Mouse (Mus musculus) liver, embryonic 15.5 days (tissue): ENCODE measurements around the gene Cpeb2. TPM values are rescaled to one million over a fixed set of nuclear protein-coding genes. Genes with fewer than 3 reads are reported as not detected.
A peak's percentile ranks its signal among the peaks of the same experiment; 100 is the strongest.

Experiments used
- ATAC-seq: fragments of 200-750 bp; cut with Nextera tagmentation; 2 replicates; pipeline ENCODE4 v1.8.0; 2017; ENCODE audit warnings: moderate number of reproducible peaks, mild to moderate bottlenecking, moderate library complexity; ENCODE audit not compliant: insufficient read depth
- H3K27ac ChIP-seq: fragments of 300-500 bp; sonication (generic); replicated peaks from 2 replicates; pipeline ENCODE4 v1.5.1; 2015; ENCODE audit warnings: mild to moderate bottlenecking, inconsistent platforms
- H3K27me3 ChIP-seq: fragments of 300-500 bp; sonication (generic); 2 replicates; pipeline ENCODE4 v1.6.1; 2015; ENCODE audit warnings: mild to moderate bottlenecking, inconsistent platforms
- H3K36me3 ChIP-seq: fragments of 300-500 bp; sonication (generic); replicated peaks from 2 replicates; pipeline ENCODE4 v1.6.1; 2015; ENCODE audit warnings: moderate library complexity, mild to moderate bottlenecking, inconsistent platforms
- H3K4me1 ChIP-seq: fragments of 300-500 bp; sonication (generic); replicated peaks from 2 replicates; pipeline ENCODE4 v1.6.1; 2015; ENCODE audit warnings: inconsistent platforms
- H3K4me2 ChIP-seq: fragments of 300-500 bp; sonication (generic); 2 replicates; pipeline ENCODE4 v1.6.1; 2015; ENCODE audit warnings: moderate library complexity, mild to moderate bottlenecking, inconsistent platforms
- H3K4me3 ChIP-seq: fragments of 300-500 bp; sonication (generic); replicated peaks from 2 replicates; pipeline ENCODE4 v1.5.1; 2015; ENCODE audit warnings: mild to moderate bottlenecking, inconsistent platforms
- H3K9ac ChIP-seq: fragments of 300-500 bp; sonication (generic); 2 replicates; pipeline ENCODE4 v1.6.1; 2015; ENCODE audit warnings: moderate library complexity, mild to moderate bottlenecking, inconsistent platforms
- H3K9me3 ChIP-seq: fragments of 300-500 bp; sonication (generic); replicated peaks from 2 replicates; pipeline ENCODE4 v1.6.1; 2016; ENCODE audit warnings: inconsistent platforms
- WGBS: fragments of 180-500 bp; shearing (Covaris S2); methylation state at CpG from one replicate; pipeline ENCODE4 v1.1.7; 2015; ENCODE audit warnings: mixed read lengths; ENCODE audit not compliant: insufficient replicate concordance; 5-methylcytosine and 5-hydroxymethylcytosine counted together
- polyA plus RNA-seq: library from polyadenylated mRNA; unstranded; fragments of >200 nt; fragmentation: Nextera tagmentation; extraction: Ambion mirVana; gene quantifications from 2 replicates; pipeline ENCODE4 v1.2.1, GENCODE M21; 2015

Cpeb2 gene
- polyA plus RNA-seq, result 1.0 and 1.2 TPM in 2 replicates

DNA sequence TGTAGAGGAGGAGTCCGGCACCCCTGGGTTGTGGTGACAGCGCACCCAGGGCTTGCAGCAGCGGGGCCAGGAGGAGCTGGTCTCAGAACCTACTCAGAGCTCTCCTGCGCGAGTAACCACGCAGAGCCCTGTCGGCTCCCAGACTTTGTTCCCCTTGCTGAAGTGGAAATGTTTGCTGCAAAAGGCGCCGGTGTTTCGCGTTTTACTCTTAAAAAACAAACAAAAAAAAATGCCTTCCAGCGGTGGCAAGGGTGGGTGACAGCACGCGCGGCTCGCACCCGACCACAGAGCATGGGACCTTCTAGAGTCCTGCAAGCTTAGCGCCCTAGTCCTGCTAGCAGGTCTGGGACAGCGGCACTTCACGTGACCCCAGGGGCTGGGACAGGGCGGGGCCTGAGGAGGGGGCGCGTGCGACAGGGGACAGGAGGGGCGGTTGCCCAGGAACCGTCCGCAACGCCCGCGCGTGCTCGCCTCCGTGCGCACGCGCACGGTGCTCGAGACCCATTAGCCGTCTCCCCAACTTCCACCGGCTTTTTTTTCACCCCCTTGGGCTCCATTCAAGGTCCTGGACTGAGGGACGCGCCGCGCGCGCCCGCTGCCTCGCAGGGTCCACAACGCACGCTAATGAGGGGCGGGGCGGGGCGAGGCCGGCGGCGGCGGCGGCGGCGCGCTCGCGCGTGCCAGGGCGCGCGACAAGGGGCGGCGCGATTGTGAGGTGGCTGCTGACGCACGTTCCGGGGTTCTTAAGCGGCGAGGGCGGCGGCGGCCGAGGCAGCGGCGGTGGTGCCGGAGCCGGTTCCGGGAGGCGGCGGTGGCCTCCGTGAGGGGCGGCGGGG lies at the start of gene Cpeb2:
Cpeb2 (plus strand) TSS at position 691 of the 836 bp plus-strand sequence.
- peak within 1 kb of the TSS; percentile 70 for H3K4me3 ChIP-seq
- peaks cover 69% of the 10 kb centered on the region for H3K27me3 ChIP-seq
- H3K27ac ChIP-seq, result peak within 1 kb of the TSS; percentile 90
- under 1% methylated on average over 89 of the region's 89 CpGs for WGBS
- H3K9ac ChIP-seq, result peak within 1 kb of the TSS; percentile 72
- H3K4me2 ChIP-seq, result peak within 1 kb of the TSS; percentile 92
- no peaks in the 10 kb centered on the region for H3K36me3 ChIP-seq
- H3K9me3 ChIP-seq, result no peaks in the 10 kb centered on the region
- peak; percentile 82 for ATAC-seq
- H3K4me1 ChIP-seq, result peaks cover 15% of the 10 kb centered on the region

DNA sequence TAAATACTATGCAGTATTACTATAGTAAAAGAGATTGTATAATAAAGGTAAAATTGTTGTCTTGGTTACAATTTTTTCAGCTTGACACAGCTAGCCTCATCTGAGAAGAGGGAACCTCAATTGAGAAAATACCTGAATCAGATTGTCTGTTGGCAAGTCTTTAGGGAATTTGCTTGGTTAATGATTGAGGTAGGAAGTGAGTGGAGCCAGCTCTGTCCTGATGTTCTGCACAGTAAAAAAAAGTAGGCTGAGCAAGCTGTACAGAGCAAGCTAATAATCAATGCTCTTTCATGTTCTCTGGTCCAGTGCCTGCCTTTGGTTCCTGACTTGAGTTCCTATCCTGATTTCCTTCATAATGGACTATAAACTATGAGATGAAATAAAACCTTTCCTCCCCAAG lies 49.4 kb upstream of the Cpeb2 start:
- Histone ChIP-seq H3K4me2 (no peak overlapping the region), H3K27ac (no peak overlapping the region), H3K4me1 (no peaks in the 10 kb centered on the region), H3K9me3 (no peaks in the 10 kb centered on the region), H3K27me3 (no peaks in the 10 kb centered on the region), H3K4me3 (no peak overlapping the region), H3K36me3 (no peaks in the 10 kb centered on the region), H3K9ac (no peak overlapping the region)
- no peak for ATAC-seq

DNA sequence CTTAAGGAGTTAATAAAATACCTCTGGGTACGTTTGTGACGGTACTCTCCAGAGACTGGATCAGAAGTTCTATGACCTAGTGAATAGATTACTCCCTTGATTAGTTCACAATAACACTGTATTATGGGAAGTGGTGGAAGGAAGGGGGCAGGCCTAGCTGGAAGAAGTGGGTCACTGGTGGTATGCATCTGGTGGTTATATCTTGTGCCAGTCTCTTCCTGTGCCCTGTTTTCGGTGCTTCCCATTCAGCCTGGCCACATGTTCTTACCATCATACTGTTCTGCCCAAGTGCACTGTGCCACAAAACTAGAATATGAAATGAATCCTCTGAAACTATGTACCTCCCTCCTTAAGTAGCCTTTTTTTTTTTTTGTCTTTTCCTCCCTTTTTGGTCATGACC lies 48.1 kb upstream of the Cpeb2 start:
- Histone ChIP-seq H3K9ac (no peak overlapping the region), H3K4me3 (no peak overlapping the region), H3K4me1 (no peaks in the 10 kb centered on the region), H3K9me3 (no peaks in the 10 kb centered on the region), H3K27ac (no peak overlapping the region), H3K4me2 (no peak overlapping the region), H3K27me3 (no peaks in the 10 kb centered on the region), H3K36me3 (no peaks in the 10 kb centered on the region)
- WGBS, result 54% methylated on average over 3 of the region's 3 CpGs
- ATAC-seq, result no peak

DNA sequence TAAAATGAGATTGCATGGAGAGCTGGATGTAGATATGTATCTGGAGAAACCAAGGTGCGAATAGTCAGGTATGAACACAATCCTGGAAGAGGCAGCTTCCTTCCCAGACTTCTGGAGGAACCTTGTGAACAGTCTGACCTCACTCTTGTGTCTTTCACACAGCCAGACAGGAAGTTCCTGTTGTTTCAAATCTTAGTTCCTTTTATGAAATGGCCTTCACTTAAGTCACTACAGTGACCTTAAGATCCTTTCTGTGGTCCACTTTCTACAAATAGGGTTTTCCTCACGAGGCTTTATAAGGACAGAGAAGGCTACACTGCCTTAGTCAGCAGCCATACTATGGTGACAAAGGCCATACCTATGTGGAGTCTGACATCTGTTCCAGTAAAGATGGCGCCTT lies 47.5 kb upstream of the Cpeb2 start:
- no peaks in the 10 kb centered on the region for H3K4me1 ChIP-seq
- no peak overlapping the region for H3K27ac ChIP-seq
- H3K4me2 ChIP-seq, result no peak overlapping the region
- H3K9me3 ChIP-seq, result no peaks in the 10 kb centered on the region
- H3K27me3 ChIP-seq, result no peaks in the 10 kb centered on the region
- H3K4me3 ChIP-seq, result no peak overlapping the region
- no peak for ATAC-seq
- no peaks in the 10 kb centered on the region for H3K36me3 ChIP-seq
- WGBS, result 50% methylated on average over 3 of the region's 3 CpGs
- no peak overlapping the region for H3K9ac ChIP-seq

DNA sequence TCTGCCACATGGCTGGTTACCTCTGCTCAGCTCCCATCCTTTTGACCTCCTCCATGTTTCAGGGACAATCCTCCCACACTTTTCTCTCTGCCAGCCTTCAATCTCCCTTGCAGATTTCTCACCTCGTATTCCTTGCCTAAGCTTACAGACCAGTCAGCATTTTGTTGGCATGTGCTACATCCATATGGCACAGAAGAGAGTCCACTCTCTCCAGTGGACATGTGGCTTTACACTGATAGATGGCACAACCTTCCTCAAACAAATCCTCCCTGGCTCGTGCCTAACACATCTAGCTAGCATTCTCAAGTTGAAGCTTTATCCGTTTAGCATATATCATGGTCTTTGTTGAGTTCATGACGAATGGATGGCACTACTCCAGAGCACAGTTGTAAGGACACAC lies 32.3 kb upstream of the Cpeb2 start:
- no peaks in the 10 kb centered on the region for H3K9me3 ChIP-seq
- H3K27me3 ChIP-seq, result no peaks in the 10 kb centered on the region
- no peak overlapping the region for H3K4me2 ChIP-seq
- no peaks in the 10 kb centered on the region for H3K36me3 ChIP-seq
- 53% methylated on average over 4 of the region's 4 CpGs for WGBS
- H3K27ac ChIP-seq, result no peak overlapping the region
- H3K9ac ChIP-seq, result no peak overlapping the region
- ATAC-seq, result no peak
- H3K4me3 ChIP-seq, result no peak overlapping the region
- no peaks in the 10 kb centered on the region for H3K4me1 ChIP-seq

DNA sequence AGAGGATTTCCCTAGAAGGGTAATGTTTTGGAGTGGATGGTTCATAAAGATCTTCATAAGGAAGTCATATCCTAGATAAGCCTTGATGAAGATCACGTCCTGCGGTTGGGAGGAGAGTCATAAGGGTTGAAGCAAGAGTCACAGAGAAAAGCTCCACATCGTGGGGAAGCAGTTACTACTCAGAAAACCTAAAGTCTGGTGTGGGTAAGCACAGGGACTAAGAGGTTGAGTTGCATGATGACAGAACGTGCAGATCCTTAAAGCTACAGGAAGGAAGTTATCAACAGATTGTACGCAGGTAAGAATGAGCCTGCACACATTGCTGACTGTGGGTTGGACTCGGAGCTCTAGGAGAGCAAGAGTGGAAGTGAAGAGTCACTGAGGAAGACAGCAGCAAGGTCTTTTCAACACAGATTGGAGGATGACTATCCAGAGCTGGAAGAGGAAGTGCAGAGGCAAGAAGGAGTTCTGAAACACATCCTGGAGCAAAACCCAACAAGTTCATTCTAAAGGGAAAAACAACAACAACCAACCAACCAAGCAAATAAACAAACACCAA lies 26.4 kb upstream of the Cpeb2 start:
- no peak overlapping the region for H3K4me3 ChIP-seq
- H3K4me1 ChIP-seq, result no peaks in the 10 kb centered on the region
- H3K9ac ChIP-seq, result no peak overlapping the region
- 33% methylated on average over 6 of the region's 6 CpGs for WGBS
- H3K4me2 ChIP-seq, result no peak overlapping the region
- no peak for ATAC-seq
- no peaks in the 10 kb centered on the region for H3K36me3 ChIP-seq
- H3K9me3 ChIP-seq, result no peaks in the 10 kb centered on the region
- no peak overlapping the region for H3K27ac ChIP-seq
- H3K27me3 ChIP-seq, result no peaks in the 10 kb centered on the region

DNA sequence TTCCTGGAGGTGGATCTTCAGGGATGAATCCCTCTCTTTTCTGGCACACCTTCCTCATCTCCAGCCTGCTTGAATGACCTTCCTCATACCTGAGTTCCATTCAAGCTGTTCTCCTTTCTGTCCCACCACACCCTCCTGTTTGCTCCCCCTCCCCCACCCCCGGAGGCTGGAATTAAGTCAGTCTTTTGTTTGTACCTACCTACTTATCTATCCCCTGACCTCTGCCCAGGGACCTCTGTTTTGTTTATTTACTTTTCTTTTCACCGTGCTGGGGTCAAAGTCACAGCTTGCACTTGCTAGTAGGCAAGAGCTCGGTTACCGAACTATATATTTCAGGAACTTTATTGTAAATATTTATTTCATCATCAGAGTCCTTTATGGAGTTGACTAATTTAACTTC lies 15.5 kb upstream of the Cpeb2 start:
- H3K4me3 ChIP-seq, result no peak overlapping the region
- 57% methylated on average over 4 of the region's 4 CpGs for WGBS
- no peaks in the 10 kb centered on the region for H3K9me3 ChIP-seq
- H3K36me3 ChIP-seq, result no peaks in the 10 kb centered on the region
- no peak overlapping the region for H3K4me2 ChIP-seq
- peak overlapping the region; percentile 45; the same call in 1 of the 2 replicates for H3K27ac ChIP-seq
- no peaks in the 10 kb centered on the region for H3K27me3 ChIP-seq
- no peak overlapping the region for H3K9ac ChIP-seq
- ATAC-seq, result peak; percentile 68
- H3K4me1 ChIP-seq, result peaks cover 5% of the 10 kb centered on the region; the same call in 1 of the 2 replicates

DNA sequence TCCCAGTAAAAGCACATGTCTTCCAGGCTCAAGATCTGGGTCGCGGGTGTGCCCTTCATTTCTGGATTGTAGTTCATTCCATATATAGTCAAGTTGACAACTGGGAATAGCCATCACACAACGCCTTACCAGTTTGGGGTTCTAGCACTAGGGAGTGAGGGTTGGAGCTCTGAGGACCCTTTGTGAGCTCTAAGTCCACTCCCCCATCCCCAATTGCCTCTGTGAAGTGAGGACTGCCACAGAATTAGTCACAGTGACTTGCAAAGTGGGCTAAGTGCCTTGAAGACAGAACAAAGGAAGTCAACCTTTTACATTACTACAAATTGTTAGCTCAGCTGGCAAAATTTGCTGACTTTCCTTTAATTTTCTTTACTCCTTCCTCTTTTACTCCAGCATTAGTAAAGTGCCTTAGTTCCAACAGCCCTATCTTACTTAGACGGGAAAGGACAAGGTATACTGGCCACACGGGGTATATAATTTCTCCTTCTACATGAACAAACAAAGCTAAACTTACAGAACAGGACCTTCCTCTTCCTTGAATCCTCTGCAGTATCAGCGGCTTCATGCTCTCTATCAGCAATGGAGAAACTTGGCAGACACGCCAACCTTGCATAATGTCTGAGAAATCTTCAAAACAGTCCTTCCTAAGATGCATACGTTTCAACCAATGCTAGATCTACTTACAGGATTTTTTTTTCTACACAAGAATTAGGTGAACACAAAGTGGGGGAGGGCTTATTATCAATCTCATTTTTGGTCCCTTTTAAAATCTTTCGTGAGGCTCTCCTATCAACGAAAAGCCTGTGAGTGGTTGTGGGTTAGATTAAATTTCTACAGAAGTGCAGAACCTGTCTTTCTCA lies 14.8 kb upstream of the Cpeb2 start:
- Histone ChIP-seq H3K4me1 (peaks cover 5% of the 10 kb centered on the region; the same call in 1 of the 2 replicates), H3K4me2 (no peak overlapping the region), H3K9me3 (no peaks in the 10 kb centered on the region), H3K36me3 (no peaks in the 10 kb centered on the region), H3K27me3 (no peaks in the 10 kb centered on the region), H3K4me3 (no peak overlapping the region), H3K27ac (peak overlapping the region; percentile 45), H3K9ac (no peak overlapping the region)
- 0 out of 2 replicates have a peak, but pooled peaks have one; percentile 12 for ATAC-seq
- WGBS, result 51% methylated on average over 10 of the region's 10 CpGs

DNA sequence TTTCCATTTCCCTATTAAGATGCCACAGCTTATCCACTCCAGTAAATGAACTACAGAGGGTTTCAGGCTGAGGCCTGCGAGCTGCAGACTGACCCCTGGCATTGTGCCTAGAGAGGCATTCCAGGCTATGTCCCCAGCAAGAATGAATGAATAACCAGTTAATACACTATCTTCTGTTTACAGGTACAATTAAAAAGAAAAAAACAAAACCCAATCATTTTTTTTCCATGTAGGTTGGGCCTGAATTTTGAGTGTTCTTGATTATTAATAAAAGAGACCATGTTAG lies 14.2 kb upstream of the Cpeb2 start:
- no peak overlapping the region for H3K9ac ChIP-seq
- H3K36me3 ChIP-seq, result no peaks in the 10 kb centered on the region
- no peak overlapping the region for H3K4me3 ChIP-seq
- H3K4me1 ChIP-seq, result peaks cover 5% of the 10 kb centered on the region; the same call in 1 of the 2 replicates
- no peaks in the 10 kb centered on the region for H3K9me3 ChIP-seq
- 0 out of 2 replicates have a peak overlapping the region, but pooled peaks have one; percentile 45 for H3K27ac ChIP-seq
- H3K4me2 ChIP-seq, result no peak overlapping the region
- H3K27me3 ChIP-seq, result no peaks in the 10 kb centered on the region
- no peak for ATAC-seq
- WGBS, result 40% methylated on average over 1 of the region's 1 CpGs

DNA sequence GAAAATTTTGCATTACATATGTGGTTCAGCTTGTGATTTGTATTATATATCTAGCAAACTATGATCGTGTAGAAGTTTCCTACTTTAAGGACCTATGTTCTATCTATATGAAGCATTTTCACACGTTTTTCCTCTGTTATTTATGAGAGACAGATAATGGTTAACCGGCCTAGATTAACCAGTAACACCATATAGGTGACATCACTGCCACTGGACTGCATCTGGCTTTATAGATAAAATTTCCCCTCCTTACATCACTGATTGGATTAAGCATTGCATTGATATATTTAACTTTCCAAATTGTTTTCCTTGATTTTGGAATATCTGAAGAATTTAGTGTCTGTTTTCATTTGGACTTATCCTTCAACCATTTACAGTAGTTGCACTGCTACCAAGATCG lies 9.6 kb upstream of the Cpeb2 start:
- Histone ChIP-seq H3K4me1 (peaks cover under 1% of the 10 kb centered on the region; the same call in 1 of the 2 replicates), H3K36me3 (no peaks in the 10 kb centered on the region), H3K9me3 (no peaks in the 10 kb centered on the region), H3K27ac (no peak overlapping the region), H3K27me3 (0 out of 2 replicates have a peak, but pooled peaks cover under 1% of the 10 kb centered on the region), H3K4me2 (no peak overlapping the region), H3K9ac (no peak overlapping the region), H3K4me3 (no peak overlapping the region)
- no peak for ATAC-seq
- WGBS, result 40% methylated on average over 4 of the region's 4 CpGs

DNA sequence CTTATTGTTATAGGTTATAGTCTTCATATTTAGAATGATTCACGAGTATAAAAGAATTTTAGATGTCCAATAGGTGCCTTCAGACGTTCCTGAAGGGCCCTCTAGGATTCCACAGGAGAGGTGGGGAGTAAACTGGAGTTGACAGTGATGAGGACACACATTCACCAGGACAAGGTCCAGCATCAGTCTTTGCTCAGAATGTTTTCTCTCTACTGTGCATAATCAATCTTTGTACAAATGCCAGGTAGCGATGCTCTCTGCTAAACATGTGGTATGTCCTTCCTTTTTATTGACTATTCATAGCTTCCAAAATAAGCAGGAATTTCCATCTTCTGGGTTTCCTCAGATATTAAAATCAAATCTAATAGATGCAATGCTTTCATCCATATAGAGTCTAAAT lies 8.7 kb upstream of the Cpeb2 start:
- Histone ChIP-seq H3K27ac (no peak overlapping the region), H3K9me3 (no peaks in the 10 kb centered on the region), H3K36me3 (no peaks in the 10 kb centered on the region), H3K4me2 (no peak overlapping the region), H3K4me1 (no peaks in the 10 kb centered on the region), H3K9ac (no peak overlapping the region), H3K27me3 (0 out of 2 replicates have a peak, but pooled peaks cover 8% of the 10 kb centered on the region), H3K4me3 (no peak overlapping the region)
- 35% methylated on average over 3 of the region's 3 CpGs for WGBS
- no peak for ATAC-seq
